Mouse (Mus musculus) lung, embryonic 16.5 days (tissue): ENCODE results near the gene Phactr2. TPM values are rescaled to one million over a fixed set of nuclear protein-coding genes. Genes with fewer than 3 reads are reported as not detected.

Source experiments
- ATAC-seq: fragments of 200-750 bp; cut with Nextera tagmentation; 2 replicates; pipeline ENCODE4 v1.8.0; 2017; ENCODE audit warnings: low read depth, mild to moderate bottlenecking, moderate library complexity
- H3K27ac ChIP-seq: fragments of 300-500 bp; sonication (generic); 2 replicates; pipeline ENCODE4 v1.5.1; 2014; ENCODE audit warnings: mild to moderate bottlenecking, control low read depth, low read length
- H3K27me3 ChIP-seq: fragments of 300-500 bp; sonication (generic); 2 replicates; pipeline ENCODE4 v1.6.1; 2014; ENCODE audit warnings: low read depth, low read length, mixed read lengths; ENCODE audit not compliant: control insufficient read depth, insufficient read depth
- H3K36me3 ChIP-seq: fragments of 300-500 bp; sonication (generic); 2 replicates; pipeline ENCODE4 v1.6.1; 2014; ENCODE audit warnings: low read length; ENCODE audit not compliant: control insufficient read depth, insufficient read depth
- H3K4me1 ChIP-seq: fragments of 300-500 bp; sonication (generic); replicated peaks from 2 replicates; pipeline ENCODE4 v1.6.1; 2014; ENCODE audit warnings: low read length, mixed read lengths; ENCODE audit not compliant: control insufficient read depth, insufficient read depth
- H3K4me2 ChIP-seq: fragments of 300-500 bp; sonication (generic); 2 replicates; pipeline ENCODE4 v1.6.1; 2014; ENCODE audit warnings: low read depth, low read length, control low read depth
- H3K4me3 ChIP-seq: fragments of 300-500 bp; sonication (generic); 2 replicates; pipeline ENCODE4 v1.5.1; 2014; ENCODE audit warnings: mild to moderate bottlenecking, low read length, control low read depth
- H3K9ac ChIP-seq: fragments of 300-500 bp; sonication (generic); 2 replicates; pipeline ENCODE4 v1.6.1; 2014; ENCODE audit warnings: low read length, control low read depth
- H3K9me3 ChIP-seq: fragments of 300-500 bp; sonication (generic); 2 replicates; pipeline ENCODE4 v1.6.1; 2016; ENCODE audit warnings: low read length; ENCODE audit not compliant: control insufficient read depth
- WGBS: fragments of 180-500 bp; shearing (Covaris S2); extraction: QIAGEN DNeasy Blood & Tissue Kit; methylation state at CpG from one replicate; pipeline ENCODE4 v1.1.7; 2014; 5-methylcytosine and 5-hydroxymethylcytosine counted together
- polyA plus RNA-seq: library from polyadenylated mRNA; unstranded; fragments of >200 nt; fragmentation: Nextera tagmentation; extraction: Ambion mirVana; gene quantifications from 2 replicates; pipeline ENCODE4 v1.2.1, GENCODE M21; 2015

The Phactr2 gene
- polyA plus RNA-seq, 1 experiment from 2014 or later: 22.3 TPM

GRCm38 (mm10) chr10:13360913-13361312 is 113.3 kb downstream of the Phactr2 start:
- Histone ChIP-seq H3K36me3 (no peaks in the 10 kb centered on the region), H3K9ac (no peak overlapping the region), H3K4me1 (no peaks in the 10 kb centered on the region), H3K9me3 (no peaks in the 10 kb centered on the region), H3K27ac (no peak overlapping the region), H3K4me3 (no peak overlapping the region), H3K4me2 (no peak overlapping the region), H3K27me3 (no peaks in the 10 kb centered on the region)
- ATAC-seq: no peak

DNA sequence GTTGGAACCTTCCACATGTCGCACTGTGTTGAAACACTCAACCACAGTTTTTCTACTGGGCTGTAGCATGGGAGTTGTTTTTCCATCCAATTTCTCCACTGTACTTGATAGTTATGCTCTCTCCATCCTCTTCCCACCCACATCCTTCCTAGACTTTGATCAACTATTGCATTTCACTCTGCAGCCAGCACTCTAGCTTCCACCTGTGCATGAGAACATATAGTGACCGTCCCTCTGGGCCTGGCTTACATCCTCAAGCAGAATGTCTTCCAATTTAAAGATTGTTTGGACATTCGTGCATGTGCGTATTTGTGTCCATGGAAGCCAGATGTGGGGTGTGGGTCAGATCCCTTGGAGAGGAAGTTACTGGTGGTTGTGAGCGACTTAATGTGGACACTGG is 114.4 kb downstream of the Phactr2 start:
- H3K9me3 ChIP-seq: no peaks in the 10 kb centered on the region
- no peaks in the 10 kb centered on the region for H3K27me3 ChIP-seq
- ATAC-seq: no peak
- H3K27ac ChIP-seq: no peak overlapping the region
- no peak overlapping the region for H3K9ac ChIP-seq
- H3K36me3 ChIP-seq: no peaks in the 10 kb centered on the region
- H3K4me3 ChIP-seq: no peak overlapping the region
- no peak overlapping the region for H3K4me2 ChIP-seq
- H3K4me1 ChIP-seq: no peaks in the 10 kb centered on the region
- WGBS: 84% methylated on average over 5 of the region's 5 CpGs

DNA sequence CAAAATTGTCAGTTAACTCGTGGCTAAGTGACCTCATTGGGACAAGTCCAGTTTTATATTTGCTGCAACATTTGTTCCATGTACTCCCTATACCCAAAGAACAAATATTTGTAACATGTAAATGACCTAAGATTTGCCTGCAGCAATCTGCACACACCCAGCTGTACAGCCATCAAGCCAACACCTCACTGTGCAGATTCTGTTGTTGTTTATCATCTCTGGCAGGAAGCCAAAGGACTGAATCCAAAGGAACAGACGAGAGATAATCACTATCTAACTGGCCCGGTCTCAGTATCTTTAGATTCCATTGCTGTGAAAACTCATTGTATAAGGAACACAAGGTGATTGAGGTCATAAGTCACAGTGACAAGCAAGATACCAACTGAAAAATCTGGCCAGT is 115.5 kb downstream of the Phactr2 start:
- no peaks in the 10 kb centered on the region for H3K9me3 ChIP-seq
- H3K9ac ChIP-seq: no peak overlapping the region
- ATAC-seq: peak; percentile 85
- H3K4me1 ChIP-seq: no peaks in the 10 kb centered on the region
- no peak overlapping the region for H3K4me3 ChIP-seq
- no peak overlapping the region for H3K27ac ChIP-seq
- H3K27me3 ChIP-seq: no peaks in the 10 kb centered on the region
- WGBS: 25% methylated on average over 3 of the region's 3 CpGs
- H3K36me3 ChIP-seq: no peaks in the 10 kb centered on the region
- no peak overlapping the region for H3K4me2 ChIP-seq

DNA sequence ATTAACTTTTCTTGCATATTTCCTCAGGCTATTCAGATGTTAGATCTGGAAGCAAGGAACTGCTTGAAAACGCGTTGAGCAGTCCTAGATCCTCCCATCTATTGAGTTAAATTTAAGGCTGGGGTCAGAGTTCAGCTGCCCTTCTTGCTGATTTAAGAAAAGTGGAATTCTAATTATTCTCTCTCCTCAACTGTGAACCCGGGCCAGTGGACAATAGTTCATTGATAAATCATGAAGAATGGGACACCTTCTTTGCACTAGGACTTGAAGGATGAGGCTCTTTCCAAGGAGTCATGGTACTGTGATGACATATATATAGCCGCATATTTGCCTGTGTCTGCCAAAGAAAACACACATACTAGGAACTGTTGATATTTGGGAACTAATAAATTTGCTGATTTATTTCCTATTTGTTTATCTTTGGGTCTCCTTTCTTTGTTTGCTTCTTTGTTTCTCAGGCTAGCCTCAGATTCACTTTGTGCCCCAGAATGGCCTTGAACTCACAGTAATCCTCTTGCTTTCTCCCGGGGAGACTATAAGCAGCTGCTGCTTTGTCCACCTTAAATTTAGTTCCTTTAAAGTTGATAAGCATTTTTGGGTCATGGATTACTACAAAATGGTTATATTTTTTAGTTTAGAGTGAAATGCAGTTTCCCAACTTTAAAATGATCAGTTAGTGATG is 127.5 kb downstream of the Phactr2 start:
- WGBS: 46% methylated on average over 5 of the region's 5 CpGs

DNA sequence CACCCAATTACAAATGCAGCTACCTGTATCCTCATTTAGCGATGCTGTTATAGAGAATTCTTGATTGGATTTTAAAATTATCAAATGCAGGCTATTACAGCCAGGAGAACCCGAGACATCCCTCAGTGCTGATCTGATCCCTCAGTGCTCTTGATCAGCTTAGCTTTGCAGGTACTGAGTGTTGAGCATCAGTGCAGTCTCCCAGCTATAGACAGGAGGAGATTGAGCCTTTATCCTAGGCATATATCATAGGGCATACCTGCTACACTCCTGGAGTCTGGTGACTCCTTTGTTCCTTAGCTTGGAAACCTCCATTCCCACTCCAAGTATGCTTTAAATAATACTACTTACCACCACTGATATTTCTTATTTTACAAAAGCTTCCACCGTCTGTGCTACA is 133.6 kb downstream of the Phactr2 start:
- Histone ChIP-seq H3K4me3 (no peak overlapping the region), H3K36me3 (no peaks in the 10 kb centered on the region), H3K9me3 (no peaks in the 10 kb centered on the region), H3K4me1 (no peaks in the 10 kb centered on the region), H3K27me3 (no peaks in the 10 kb centered on the region), H3K4me2 (no peak overlapping the region), H3K27ac (no peak overlapping the region), H3K9ac (no peak overlapping the region)
- WGBS: 86% methylated on average over 3 of the region's 3 CpGs
- ATAC-seq: no peak

More for the DNA sequence above, 127.5 kb downstream of the Phactr2 start:
- Histone ChIP-seq H3K4me3 (no peak overlapping the region), H3K4me2 (no peak overlapping the region), H3K4me1 (no peaks in the 10 kb centered on the region), H3K9ac (no peak overlapping the region), H3K27ac (no peak overlapping the region), H3K9me3 (no peaks in the 10 kb centered on the region), H3K27me3 (no peaks in the 10 kb centered on the region), H3K36me3 (no peaks in the 10 kb centered on the region)
- ATAC-seq: no peak

DNA sequence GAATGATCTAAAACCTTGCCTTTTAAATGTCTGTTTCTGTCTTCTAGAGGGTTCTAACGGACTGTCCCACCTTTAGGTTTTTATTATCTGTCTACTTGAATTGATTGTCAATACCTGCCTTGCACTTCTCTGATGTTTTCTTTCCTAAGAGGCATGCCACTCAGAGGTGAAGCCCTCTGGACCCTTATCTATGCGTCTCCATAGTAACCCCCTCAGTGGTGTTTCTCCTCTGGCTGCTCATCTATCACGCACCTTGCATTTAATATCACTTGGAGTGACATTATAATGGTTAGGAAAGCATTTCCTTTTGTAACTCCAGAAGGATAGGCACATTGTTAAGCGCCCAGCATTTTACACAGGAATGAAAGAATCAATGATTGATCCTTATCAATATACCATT is 137.2 kb downstream of the Phactr2 start:
- Histone ChIP-seq H3K27me3 (no peaks in the 10 kb centered on the region), H3K9ac (no peak overlapping the region), H3K4me2 (no peak overlapping the region), H3K4me1 (no peaks in the 10 kb centered on the region), H3K9me3 (no peaks in the 10 kb centered on the region), H3K36me3 (no peaks in the 10 kb centered on the region), H3K27ac (no peak overlapping the region), H3K4me3 (no peak overlapping the region)
- ATAC-seq: no peak
- WGBS: 45% methylated on average over 4 of the region's 4 CpGs

- WGBS: 66% methylated on average over 6 of the region's 6 CpGs
- Histone ChIP-seq H3K27me3 (no peaks in the 10 kb centered on the region), H3K9me3 (no peaks in the 10 kb centered on the region), H3K4me2 (no peak overlapping the region), H3K27ac (no peak overlapping the region), H3K4me1 (peaks cover 6% of the 10 kb centered on the region; the same call in 1 of the 2 replicates), H3K4me3 (no peak overlapping the region), H3K36me3 (no peaks in the 10 kb centered on the region), H3K9ac (no peak overlapping the region)
- no peak for ATAC-seq
These were observed 138.4 kb downstream of the Phactr2 start for GRCm38 (mm10) chr10:13335814-13336213.

DNA sequence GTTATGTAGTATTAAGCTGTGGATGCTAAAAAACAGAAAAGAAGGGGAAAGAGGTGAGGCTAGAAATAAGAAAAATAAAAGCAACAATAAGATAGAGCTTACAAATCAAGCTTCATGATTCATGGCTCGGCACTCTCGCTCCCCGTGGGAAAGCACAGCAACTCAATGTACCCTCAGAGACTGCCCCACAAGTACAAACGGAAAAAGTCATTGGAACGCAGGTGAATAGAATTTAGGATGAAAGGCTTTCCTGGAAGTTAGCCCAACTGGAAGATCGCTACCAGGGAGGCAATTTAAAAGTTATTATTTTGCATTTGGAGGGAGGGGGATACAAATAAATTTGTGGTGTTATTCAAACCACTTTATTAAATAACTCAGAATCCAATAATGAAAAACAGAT is 138.9 kb downstream of the Phactr2 start:
- H3K27me3 ChIP-seq: no peaks in the 10 kb centered on the region
- H3K4me1 ChIP-seq: peaks cover 7% of the 10 kb centered on the region; the same call in 1 of the 2 replicates
- no peak overlapping the region for H3K4me2 ChIP-seq
- no peaks in the 10 kb centered on the region for H3K9me3 ChIP-seq
- H3K9ac ChIP-seq: no peak overlapping the region
- no peak for ATAC-seq
- 70% methylated on average over 6 of the region's 6 CpGs for WGBS
- no peak overlapping the region for H3K4me3 ChIP-seq
- no peak overlapping the region for H3K27ac ChIP-seq
- H3K36me3 ChIP-seq: no peaks in the 10 kb centered on the region

- 81% methylated on average over 2 of the region's 2 CpGs for WGBS
- no peak overlapping the region for H3K4me3 ChIP-seq
- ATAC-seq: no peak
These were observed 140.4 kb downstream of the Phactr2 start for GRCm38 (mm10) chr10:13333781-13334180.

GRCm38 (mm10) chr10:13332985-13333384 is 141.2 kb downstream of the Phactr2 start:
- H3K4me1 ChIP-seq: peaks cover 7% of the 10 kb centered on the region; the same call in 1 of the 2 replicates
- no peaks in the 10 kb centered on the region for H3K9me3 ChIP-seq
- no peak overlapping the region for H3K4me2 ChIP-seq
- H3K36me3 ChIP-seq: no peaks in the 10 kb centered on the region
- no peak overlapping the region for H3K4me3 ChIP-seq
- no peak for ATAC-seq
- no peaks in the 10 kb centered on the region for H3K27me3 ChIP-seq
- no peak overlapping the region for H3K9ac ChIP-seq
- WGBS: 45% methylated on average over 2 of the region's 2 CpGs
- no peak overlapping the region for H3K27ac ChIP-seq

More at GRCm38 (mm10) chr10:13333781-13334180, 140.4 kb downstream of the Phactr2 start:
- no peaks in the 10 kb centered on the region for H3K27me3 ChIP-seq
- H3K27ac ChIP-seq: no peak overlapping the region
- no peak overlapping the region for H3K9ac ChIP-seq
- H3K9me3 ChIP-seq: no peaks in the 10 kb centered on the region
- H3K4me2 ChIP-seq: no peak overlapping the region
- no peaks in the 10 kb centered on the region for H3K36me3 ChIP-seq
- peaks cover 7% of the 10 kb centered on the region; the same call in 1 of the 2 replicates for H3K4me1 ChIP-seq
